Mouse (Mus musculus) limb, embryonic 13.5 days (tissue): ENCODE data around the gene Hps6. TPM values are rescaled to one million over a fixed set of nuclear protein-coding genes. Genes with fewer than 3 reads are reported as not detected.
A peak's percentile ranks its signal among the peaks of the same experiment; 100 is the strongest.

Experiments
- ATAC-seq: fragments of 200-750 bp; cut with Nextera tagmentation; 2 replicates; pipeline ENCODE4 v1.8.0; 2017; ENCODE audit warnings: low read depth, moderate number of reproducible peaks, moderate TSS enrichment; ENCODE audit not compliant: low FRiP score
- H3K27ac ChIP-seq: fragments of 300-500 bp; sonication (generic); 2 replicates; pipeline ENCODE4 v1.5.1; 2015; ENCODE audit warnings: inconsistent platforms, mild to moderate bottlenecking, moderate library complexity
- H3K27me3 ChIP-seq: fragments of 300-500 bp; sonication (generic); 2 replicates; pipeline ENCODE4 v1.6.1; 2015; ENCODE audit warnings: mild to moderate bottlenecking, inconsistent platforms
- H3K36me3 ChIP-seq: fragments of 300-500 bp; sonication (generic); 2 replicates; pipeline ENCODE4 v1.6.1; 2015; ENCODE audit warnings: inconsistent platforms, mild to moderate bottlenecking, moderate library complexity
- H3K4me1 ChIP-seq: fragments of 300-500 bp; sonication (generic); 2 replicates; pipeline ENCODE4 v1.6.1; 2015; ENCODE audit warnings: inconsistent platforms
- H3K4me2 ChIP-seq: fragments of 300-500 bp; sonication (generic); replicated peaks from 2 replicates; pipeline ENCODE4 v1.6.1; 2015; ENCODE audit warnings: inconsistent platforms, mild to moderate bottlenecking, moderate library complexity
- H3K4me3 ChIP-seq: fragments of 300-500 bp; sonication (generic); 2 replicates; pipeline ENCODE4 v1.5.1; 2015; ENCODE audit warnings: moderate library complexity, mild to moderate bottlenecking, inconsistent platforms
- H3K9ac ChIP-seq: fragments of 300-500 bp; sonication (generic); 2 replicates; pipeline ENCODE4 v1.6.1; 2015; ENCODE audit warnings: mild to moderate bottlenecking, inconsistent platforms
- H3K9me3 ChIP-seq: fragments of 300-500 bp; sonication (generic); 2 replicates; pipeline ENCODE4 v1.6.1; 2016; ENCODE audit warnings: inconsistent platforms
- WGBS: fragments of 180-500 bp; shearing (Covaris S2); methylation state at CpG from one replicate; pipeline ENCODE4 v1.1.7; 2015; 5-methylcytosine and 5-hydroxymethylcytosine counted together
- polyA plus RNA-seq: library from polyadenylated mRNA; unstranded; fragments of >200 nt; fragmentation: Nextera tagmentation; extraction: Ambion mirVana; gene quantifications from 2 replicates; pipeline ENCODE4 v1.2.1, GENCODE M21; 2015

Gene Hps6
- polyA plus RNA-seq, 1 experiment from 2014 or later, result 8.1 TPM

DNA sequence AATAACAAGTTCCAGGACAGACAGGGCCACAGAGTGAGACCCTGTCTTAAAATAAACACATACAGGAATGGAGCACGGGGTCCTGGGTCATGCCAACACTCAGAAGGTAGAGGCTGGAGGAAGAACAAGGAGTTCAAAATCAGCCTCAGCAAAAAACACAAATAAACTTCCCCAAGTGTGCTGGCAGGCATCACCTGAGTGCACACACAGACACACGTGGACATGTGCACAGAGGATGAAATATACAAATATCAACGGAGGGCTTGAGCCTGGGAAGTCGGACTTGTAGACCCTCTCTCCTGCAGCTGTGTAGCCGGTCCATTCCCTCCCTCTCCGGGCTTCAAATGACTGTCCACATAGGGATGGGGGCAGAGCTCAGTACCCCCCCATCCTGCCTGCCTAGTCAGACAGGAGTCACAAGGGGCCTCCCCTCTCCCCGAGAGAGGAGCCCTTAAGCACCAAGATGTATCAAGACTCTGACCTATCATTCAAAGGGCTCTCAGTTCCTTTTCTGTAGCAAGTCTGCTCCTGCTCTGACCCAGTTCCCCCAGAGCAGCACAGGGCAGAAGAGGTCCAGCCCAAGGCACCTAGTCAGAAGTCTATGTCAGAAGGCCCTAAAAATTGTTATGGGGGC, 38.1 kb downstream of the Hps6 start:
- H3K4me3 ChIP-seq, result peak overlapping the region; percentile 97
- H3K9ac ChIP-seq, result peak overlapping the region; percentile 73
- peak overlapping the region; percentile 99 for H3K27ac ChIP-seq
- 24% methylated on average over 7 of the region's 7 CpGs for WGBS
- H3K4me1 ChIP-seq, result peaks cover 78% of the 10 kb centered on the region
- no peaks in the 10 kb centered on the region for H3K9me3 ChIP-seq
- no peaks in the 10 kb centered on the region for H3K27me3 ChIP-seq
- H3K4me2 ChIP-seq, result peak overlapping the region; percentile 100
- H3K36me3 ChIP-seq, result peaks cover 4% of the 10 kb centered on the region
- no peak for ATAC-seq

DNA sequence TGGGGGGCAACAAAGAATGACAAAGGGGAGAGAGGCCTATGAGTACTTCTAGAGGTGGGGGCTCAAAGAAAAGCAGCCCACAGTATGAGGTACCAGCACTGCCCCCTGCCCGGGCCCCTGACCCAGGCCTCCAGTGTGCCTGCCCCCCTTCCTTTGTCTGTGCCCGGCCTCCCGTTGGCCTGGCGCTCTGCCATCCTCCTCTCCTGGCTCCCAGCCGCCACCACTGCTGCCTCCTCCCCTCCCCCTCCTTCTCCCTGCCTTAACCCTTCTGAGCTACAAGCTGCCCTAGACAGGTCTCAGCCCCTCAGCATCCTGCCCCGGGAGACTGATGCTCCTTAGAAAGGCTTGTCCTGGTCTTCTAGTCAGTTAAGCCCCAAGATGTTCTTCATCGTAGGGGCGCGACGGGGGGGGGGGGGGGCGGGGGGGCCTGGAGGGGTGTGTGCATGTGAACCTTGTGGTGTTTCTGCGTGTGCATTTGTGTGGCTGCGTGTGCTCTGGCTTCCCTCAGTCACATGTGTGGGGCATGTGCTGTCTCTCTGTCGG, 38.7 kb downstream of the Hps6 start:
- Histone ChIP-seq H3K4me1 (peaks cover 76% of the 10 kb centered on the region), H3K9me3 (no peaks in the 10 kb centered on the region), H3K9ac (peak overlapping the region; percentile 73), H3K27ac (peak overlapping the region; percentile 99), H3K4me2 (peak overlapping the region; percentile 100), H3K27me3 (no peaks in the 10 kb centered on the region), H3K4me3 (peak overlapping the region; percentile 97), H3K36me3 (no peaks in the 10 kb centered on the region; the same call in 1 of the 2 replicates)
- 1% methylated on average over 13 of the region's 14 CpGs for WGBS
- ATAC-seq, result no peak

DNA sequence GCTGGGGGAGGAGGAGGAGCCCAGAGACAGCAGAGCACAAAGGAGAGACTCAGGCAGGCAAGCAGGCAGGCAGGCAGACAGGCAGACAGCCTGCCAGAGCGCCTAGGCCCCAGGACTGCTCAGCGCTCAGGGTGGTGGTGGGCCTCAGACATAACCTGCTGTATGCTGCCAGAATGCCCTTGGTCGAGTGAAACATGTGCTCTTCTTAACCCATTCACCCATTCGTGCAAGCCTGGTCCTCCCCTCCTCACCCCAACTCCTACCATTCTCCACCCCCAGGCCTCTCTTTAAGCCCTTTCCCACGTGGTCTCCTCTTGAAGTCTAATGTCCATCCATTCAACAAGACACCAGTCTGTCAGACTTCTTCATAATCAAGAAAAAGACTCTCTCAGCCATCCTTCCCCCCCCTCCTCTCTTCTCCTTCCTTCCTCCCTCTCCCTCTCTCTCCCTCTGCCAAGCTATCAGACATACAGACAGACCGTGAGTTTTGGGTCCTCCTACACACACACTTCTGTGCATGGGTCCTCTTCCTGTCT, 39.2 kb downstream of the Hps6 start:
- Histone ChIP-seq H3K4me2 (peak overlapping the region; percentile 100), H3K9ac (peak overlapping the region; percentile 73), H3K4me1 (peaks cover 71% of the 10 kb centered on the region), H3K9me3 (no peaks in the 10 kb centered on the region), H3K27ac (peak overlapping the region; percentile 99), H3K4me3 (peak overlapping the region; percentile 97), H3K27me3 (no peaks in the 10 kb centered on the region), H3K36me3 (no peaks in the 10 kb centered on the region)
- 3% methylated on average over 6 of the region's 6 CpGs for WGBS
- peak; percentile 10; the same call in 1 of the 2 replicates for ATAC-seq

DNA sequence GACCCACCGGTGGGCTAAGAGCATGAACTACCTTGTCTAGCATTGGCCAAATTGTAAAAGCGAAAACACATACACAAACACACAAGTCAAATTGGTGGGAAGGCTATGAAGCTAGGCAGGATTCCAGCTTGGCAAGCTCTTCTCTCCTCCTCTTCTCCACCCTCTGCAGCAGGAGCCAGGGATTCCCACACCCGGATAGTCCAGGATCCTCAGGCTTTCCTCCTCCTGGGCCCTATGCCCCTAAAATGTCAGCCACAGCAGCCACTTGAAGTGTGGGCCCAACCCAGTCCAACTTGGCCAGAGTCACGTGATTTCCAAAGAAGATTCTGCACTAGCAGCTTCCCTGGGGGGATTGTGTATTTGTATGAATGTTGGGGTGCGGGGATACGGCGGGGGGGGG, 40.1 kb downstream of the Hps6 start:
- Histone ChIP-seq H3K9me3 (no peaks in the 10 kb centered on the region), H3K4me1 (peaks cover 63% of the 10 kb centered on the region), H3K4me2 (peak overlapping the region; percentile 100), H3K36me3 (no peaks in the 10 kb centered on the region), H3K9ac (peak overlapping the region; percentile 73; the same call in 1 of the 2 replicates), H3K27me3 (no peaks in the 10 kb centered on the region), H3K27ac (peak overlapping the region; percentile 99), H3K4me3 (peak overlapping the region; percentile 97)
- WGBS, result 63% methylated on average over 7 of the region's 7 CpGs
- no peak for ATAC-seq

DNA sequence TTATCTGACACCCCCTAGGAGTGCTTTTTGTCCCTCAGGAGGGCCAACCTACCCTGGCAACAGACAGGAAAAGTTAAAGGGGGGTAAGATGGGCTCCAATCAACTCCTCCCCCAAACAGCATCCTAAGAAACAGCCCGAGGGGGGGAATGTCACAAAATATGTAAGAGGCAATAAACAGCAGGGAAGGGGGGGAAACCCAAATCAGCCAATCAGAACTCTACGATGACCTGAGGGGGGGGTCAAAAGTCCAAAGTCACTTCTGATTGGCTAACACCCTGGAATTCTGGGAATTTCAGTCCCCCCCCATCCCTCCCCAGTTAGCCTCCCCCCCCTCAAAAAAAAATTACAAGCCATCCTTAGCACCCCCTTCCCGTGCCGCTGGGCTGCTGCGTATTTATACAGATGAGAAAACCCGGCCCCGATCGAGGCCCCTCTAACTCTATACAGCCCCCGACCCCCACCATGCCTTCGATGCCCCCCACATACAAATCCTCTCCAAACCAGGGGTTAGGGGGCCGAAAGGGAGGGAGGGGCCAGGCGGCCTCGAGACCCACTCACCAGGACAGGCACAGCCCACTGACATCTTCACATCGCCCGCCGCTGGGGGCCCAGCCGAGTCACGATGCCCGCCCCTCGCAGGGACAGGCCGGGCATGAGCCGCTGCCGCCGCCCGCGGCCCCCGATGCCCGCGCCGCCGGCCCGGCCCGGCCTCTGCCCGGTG, 41.1 kb downstream of the Hps6 start, which contains the start of gene Pprc1:
Pprc1 (plus strand) TSS at position 616 of the 722 bp plus-strand sequence.
- Histone ChIP-seq H3K27ac (peak within 1 kb of the TSS; percentile 99), H3K27me3 (no peaks in the 10 kb centered on the region), H3K4me2 (peak within 1 kb of the TSS; percentile 100), H3K4me1 (peaks cover 60% of the 10 kb centered on the region), H3K9ac (peak within 1 kb of the TSS; percentile 98), H3K36me3 (no peaks in the 10 kb centered on the region), H3K4me3 (peak within 1 kb of the TSS; percentile 97), H3K9me3 (no peaks in the 10 kb centered on the region)
- ATAC-seq, result peak; percentile 6; the same call in 1 of the 2 replicates
- WGBS, result under 1% methylated on average over 33 of the region's 34 CpGs

DNA sequence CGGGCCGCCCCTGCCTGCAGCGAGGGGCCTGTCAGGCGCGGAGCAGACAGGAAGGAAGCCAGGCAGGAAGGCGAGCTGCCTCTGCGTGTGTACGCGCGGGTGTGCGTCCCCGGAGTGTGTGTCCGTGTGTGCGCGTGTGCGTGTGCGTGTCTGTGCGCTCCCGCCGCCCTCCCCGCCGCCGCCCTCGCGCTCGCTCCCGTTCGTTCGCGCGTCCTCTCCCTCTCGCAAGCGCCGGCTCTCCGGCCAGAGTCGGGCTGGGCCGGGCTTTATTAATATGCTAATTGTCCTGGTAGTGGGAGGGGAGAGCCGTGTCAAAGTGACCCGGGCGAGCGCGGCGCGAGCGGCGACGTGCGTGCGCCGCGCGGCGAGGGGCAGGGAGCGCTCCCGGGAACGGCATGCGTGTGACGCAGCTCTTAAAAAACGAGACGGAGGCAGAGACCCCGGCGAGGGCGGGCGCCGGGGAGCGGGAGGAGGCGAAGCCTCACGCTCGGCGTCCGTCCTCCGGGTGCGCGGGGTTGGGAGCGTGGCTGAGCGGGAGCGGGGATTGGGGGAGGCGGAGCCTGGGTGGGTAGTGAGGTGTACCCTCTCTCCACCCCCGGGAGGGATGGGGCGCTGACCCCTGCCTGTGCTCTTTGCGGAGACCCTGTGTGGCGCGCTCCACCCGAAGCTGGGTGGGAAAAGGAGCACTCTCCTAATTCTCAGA, 41.8 kb downstream of the Hps6 start, which contains the start of gene Ldb1:
Ldb1 (minus strand) TSS at position 222 of the 703 bp plus-strand sequence.
- ATAC-seq, result peak; percentile 71

DNA sequence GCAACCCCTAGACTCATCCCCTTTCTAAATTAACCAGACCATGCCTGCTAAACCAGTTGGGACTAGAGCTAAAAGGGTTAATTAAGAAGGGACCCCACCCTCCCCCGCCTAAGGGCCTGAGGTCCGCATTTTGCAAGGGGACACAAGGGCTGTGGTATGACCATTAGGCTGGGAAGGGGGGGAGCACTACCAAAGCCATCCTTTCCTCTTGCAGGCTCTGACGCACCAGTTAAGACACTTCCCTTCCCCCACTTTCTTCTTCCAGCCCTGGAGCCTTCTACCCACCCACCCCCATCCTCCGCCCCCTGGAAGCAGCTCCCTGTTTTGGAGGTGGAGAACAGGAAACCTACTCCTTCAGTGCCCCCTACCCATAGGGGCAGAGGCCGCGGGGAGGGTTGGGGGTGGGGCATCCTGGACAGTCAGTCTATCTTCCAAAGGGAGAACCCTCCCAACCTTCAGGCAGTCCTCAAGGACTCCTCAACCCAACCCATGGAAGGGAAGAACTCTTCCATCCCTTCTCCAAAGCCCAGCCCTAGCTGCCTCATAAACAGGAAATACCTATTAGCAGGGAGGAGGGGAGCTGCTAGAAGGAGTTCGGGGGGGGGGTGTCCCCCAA, 42.5 kb downstream of the Hps6 start:
- H3K4me1 ChIP-seq, result peaks cover 48% of the 10 kb centered on the region
- no peaks in the 10 kb centered on the region for H3K36me3 ChIP-seq
- peak; percentile 37 for ATAC-seq
- H3K27me3 ChIP-seq, result no peaks in the 10 kb centered on the region
- H3K9ac ChIP-seq, result peak overlapping the region; percentile 98
- 3% methylated on average over 7 of the region's 7 CpGs for WGBS
- peak overlapping the region; percentile 100 for H3K4me2 ChIP-seq
- H3K4me3 ChIP-seq, result peak overlapping the region; percentile 97
- H3K27ac ChIP-seq, result peak overlapping the region; percentile 99
- H3K9me3 ChIP-seq, result no peaks in the 10 kb centered on the region

More for the DNA sequence above, 41.8 kb downstream of the Hps6 start, which contains the start of gene Ldb1:
- Histone ChIP-seq H3K9me3 (no peaks in the 10 kb centered on the region), H3K4me2 (peak within 1 kb of the TSS; percentile 100), H3K4me3 (peak within 1 kb of the TSS; percentile 97), H3K27me3 (no peaks in the 10 kb centered on the region), H3K36me3 (no peaks in the 10 kb centered on the region), H3K4me1 (peaks cover 54% of the 10 kb centered on the region), H3K27ac (peak within 1 kb of the TSS; percentile 99), H3K9ac (peak within 1 kb of the TSS; percentile 98)
- under 1% methylated on average over 80 of the region's 84 CpGs for WGBS

DNA sequence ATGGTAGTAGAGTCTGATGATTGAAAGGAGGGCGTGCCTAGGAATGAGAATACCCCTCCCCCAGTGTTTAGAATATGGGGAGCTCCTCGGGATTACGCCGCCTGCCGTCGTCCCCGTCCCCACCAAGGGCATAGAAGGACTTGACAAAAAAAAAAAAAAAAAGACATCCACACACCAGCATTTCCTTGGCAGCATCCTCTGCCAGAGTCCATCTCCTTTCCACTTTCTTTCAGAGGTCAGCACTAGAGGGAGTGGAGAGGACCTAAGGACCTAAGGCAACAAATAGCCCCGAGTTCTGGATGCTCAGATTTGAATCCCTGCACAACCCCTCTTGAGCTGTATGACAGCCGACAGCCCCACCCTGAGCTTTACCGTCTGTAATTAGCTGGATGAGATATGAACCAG, 43.3 kb downstream of the Hps6 start:
- Histone ChIP-seq H3K27me3 (no peaks in the 10 kb centered on the region), H3K4me3 (peak overlapping the region; percentile 97; the same call in 1 of the 2 replicates), H3K36me3 (no peaks in the 10 kb centered on the region), H3K9me3 (no peaks in the 10 kb centered on the region), H3K9ac (no peak overlapping the region), H3K4me2 (peak overlapping the region; percentile 100), H3K4me1 (peaks cover 40% of the 10 kb centered on the region), H3K27ac (no peak overlapping the region)
- ATAC-seq, result no peak
- WGBS, result 8% methylated on average over 10 of the region's 10 CpGs

DNA sequence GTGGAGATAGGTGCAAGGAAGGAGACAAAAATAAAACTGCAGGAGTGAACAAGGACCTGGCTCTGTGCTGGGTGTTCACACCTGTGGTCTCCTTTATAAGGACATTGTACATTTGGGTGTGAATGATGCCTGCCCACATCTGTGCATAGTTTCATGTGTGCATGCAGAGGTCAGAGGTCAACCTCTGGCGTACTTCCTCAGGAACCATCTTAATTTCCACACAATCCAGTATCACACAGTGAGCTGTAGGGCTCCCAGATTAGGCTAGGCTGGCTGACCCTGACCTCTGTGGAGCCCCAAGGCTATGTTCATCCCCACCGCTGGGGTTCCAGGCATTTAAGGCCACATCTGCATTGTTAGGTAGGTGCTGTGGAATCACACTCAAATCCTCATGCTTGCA, 44.1 kb downstream of the Hps6 start:
- H3K27ac ChIP-seq, result 0 out of 2 replicates have a peak overlapping the region, but pooled peaks have one; percentile 33
- no peak for ATAC-seq
- H3K27me3 ChIP-seq, result no peaks in the 10 kb centered on the region
- no peaks in the 10 kb centered on the region for H3K9me3 ChIP-seq
- WGBS, result 29% methylated on average over 2 of the region's 2 CpGs
- H3K36me3 ChIP-seq, result no peaks in the 10 kb centered on the region
- H3K4me2 ChIP-seq, result no peak overlapping the region
- no peak overlapping the region for H3K4me3 ChIP-seq
- peaks cover 32% of the 10 kb centered on the region for H3K4me1 ChIP-seq
- H3K9ac ChIP-seq, result no peak overlapping the region

DNA sequence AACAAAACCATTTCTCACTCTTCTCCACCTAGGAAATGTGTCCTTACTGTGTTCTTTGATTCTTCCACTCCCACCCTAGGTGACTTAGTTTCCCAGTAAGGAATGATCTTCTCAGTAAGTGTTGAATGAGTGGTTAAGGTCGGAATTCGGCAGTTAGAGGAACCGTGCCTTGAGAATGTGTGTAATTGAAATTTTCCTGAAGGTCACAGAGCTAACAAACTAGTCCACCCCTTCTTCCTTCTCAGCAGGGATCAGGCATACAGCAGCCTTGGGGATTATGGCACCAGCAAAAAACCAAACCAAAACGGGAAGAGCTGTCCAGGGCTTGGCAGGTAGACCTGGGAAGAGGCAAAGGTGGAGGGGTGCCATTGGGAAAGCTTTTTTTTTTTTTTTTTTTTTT, 45.8 kb downstream of the Hps6 start:
- Histone ChIP-seq H3K27me3 (no peaks in the 10 kb centered on the region), H3K9ac (no peak overlapping the region), H3K4me1 (peaks cover 15% of the 10 kb centered on the region), H3K4me2 (no peak overlapping the region), H3K36me3 (no peaks in the 10 kb centered on the region), H3K9me3 (no peaks in the 10 kb centered on the region), H3K4me3 (no peak overlapping the region), H3K27ac (no peak overlapping the region)
- no peak for ATAC-seq
- 61% methylated on average over 4 of the region's 4 CpGs for WGBS

DNA sequence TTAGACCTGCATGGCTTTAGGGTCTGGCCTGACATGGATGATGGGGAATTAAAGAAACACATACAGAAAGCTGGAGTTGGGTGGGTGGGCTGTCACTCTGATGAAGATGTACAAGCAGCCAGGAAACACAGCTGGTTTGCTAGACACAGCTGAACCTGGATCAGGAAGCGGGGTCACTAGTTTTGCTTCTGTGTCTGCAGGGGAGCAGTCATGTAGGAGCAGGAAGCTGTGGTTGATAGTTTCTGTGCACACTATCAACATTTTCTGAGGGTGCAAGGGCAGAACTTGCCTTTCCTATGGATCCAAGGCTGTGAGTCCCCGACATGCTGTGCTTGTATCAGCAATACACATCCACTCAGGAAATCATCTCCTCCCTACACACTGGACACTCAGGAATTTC, 47.2 kb downstream of the Hps6 start:
- no peak for ATAC-seq
- H3K4me1 ChIP-seq, result peaks cover 14% of the 10 kb centered on the region
- no peak overlapping the region for H3K4me2 ChIP-seq
- H3K9me3 ChIP-seq, result no peaks in the 10 kb centered on the region
- H3K4me3 ChIP-seq, result no peak overlapping the region
- no peak overlapping the region for H3K27ac ChIP-seq
- WGBS, result 82% methylated on average over 2 of the region's 2 CpGs
- H3K36me3 ChIP-seq, result no peaks in the 10 kb centered on the region
- no peak overlapping the region for H3K9ac ChIP-seq
- H3K27me3 ChIP-seq, result no peaks in the 10 kb centered on the region
